Mouse (Mus musculus): ENCODE data around the gene Nek5.

- TF ChIP-seq CTCF (IDR thresholded peaks at IDR 0.05; ENCODE audit: low read depth, low read length) = no peak
- TF ChIP-seq POLR2A (IDR thresholded peaks at IDR 0.05; ENCODE audit: borderline replicate concordance, low read depth, low read length) = no peak
Observed at GRCm38 (mm10) chr8:22132062-22132461, 7.2 kb upstream of the Nek5 start.
